Mouse (Mus musculus): ENCODE data around the gene Zfp729a. TPM values are rescaled to one million over a fixed set of nuclear protein-coding genes. Genes with fewer than 3 reads are reported as not detected.
"Not testable (repeated sequence)": the region's sequence is repeated elsewhere in the genome, so short reads cannot be mapped to it uniquely, and the experiment has no call there.

Gene Zfp729a
- 0.39 and 0.57 TPM in 2 replicates for polyA plus RNA-seq (2012; rRNA removed)

- DNase-seq (ENCODE audit: low read depth in 1 of 2, low spot score in 2 of 2) = peak; percentile 84 to 89
- under 1% methylated on average over 19 of the region's 19 CpGs for WGBS
- peak within 1 kb of the TSS; percentile 66 for H3K27ac ChIP-seq (ENCODE audit: insufficient read depth, low read length)
Measured at GRCm38 (mm10) chr13:67637294-67638007, at the start of gene Zfp729a, which contains the start of gene Gm49345. Gene Zfp729a, minus strand, starts transcription at chr13:67637791. Gene Gm49345, minus strand, starts transcription at chr13:67637769.

GRCm38 (mm10) chr13:67686971-67687370 lies 49.4 kb upstream of the Zfp729a start, which contains the start of gene Zfp738:
Gene Zfp738, minus strand, starts transcription at chr13:67687071.
- H3K4me1 ChIP-seq (ENCODE audit: control insufficient read depth, insufficient read depth, insufficient read length) = no peaks in the 10 kb centered on the region
- TF ChIP-seq CTCF (IDR thresholded peaks at IDR 0.05; ENCODE audit: extremely low read depth, insufficient read depth, insufficient read length, insufficient replicate concordance) (no peak), POLR2A (IDR thresholded peaks at IDR 0.05; ENCODE audit: low read depth, low read length) (no peak)
- H3K27ac ChIP-seq (ENCODE audit: insufficient read depth, low read length) = no peak within 1 kb of the TSS
- 82% methylated on average over 4 of the region's 4 CpGs for WGBS
- no peak within 1 kb of the TSS for H3K4me3 ChIP-seq (ENCODE audit: extremely low read depth, insufficient read depth, insufficient read length)
- H3K36me3 ChIP-seq (ENCODE audit: control insufficient read depth, insufficient read depth, low read length) = no peaks in the 10 kb centered on the region
- no peaks in the 10 kb centered on the region for H3K27me3 ChIP-seq (ENCODE audit: control insufficient read depth, insufficient read depth, low read length)
- no peak for DNase-seq (ENCODE audit: low read depth in 1 of 2, low spot score in 2 of 2)

More at GRCm38 (mm10) chr13:67637294-67638007, at the start of gene Zfp729a, which contains the start of gene Gm49345:
- TF ChIP-seq POLR2A (IDR thresholded peaks at IDR 0.05; ENCODE audit: low read depth, low read length) (no peak; the same call in 1 of the 2 replicates), CTCF (IDR thresholded peaks at IDR 0.05; ENCODE audit: extremely low read depth, insufficient read depth, insufficient read length, insufficient replicate concordance) (no peak)
- Histone ChIP-seq H3K36me3 (ENCODE audit: control insufficient read depth, insufficient read depth, low read length) (no peaks in the 10 kb centered on the region), H3K4me1 (ENCODE audit: control insufficient read depth, insufficient read depth, insufficient read length) (peaks cover 2% of the 10 kb centered on the region; the same call in 1 of the 2 replicates), H3K4me3 (ENCODE audit: extremely low read depth, insufficient read depth, insufficient read length) (peak within 1 kb of the TSS; percentile 90), H3K27me3 (ENCODE audit: control insufficient read depth, insufficient read depth, low read length) (no peaks in the 10 kb centered on the region)

- H3K27me3 ChIP-seq (ENCODE audit: control insufficient read depth, insufficient read depth, low read length); H3K36me3 ChIP-seq (ENCODE audit: control insufficient read depth, insufficient read depth, low read length); DNase-seq (ENCODE audit: low read depth in 1 of 2, low spot score in 2 of 2); H3K4me1 ChIP-seq (ENCODE audit: control insufficient read depth, insufficient read depth, insufficient read length); H3K27ac ChIP-seq (ENCODE audit: insufficient read depth, low read length); H3K4me3 ChIP-seq (ENCODE audit: extremely low read depth, insufficient read depth, insufficient read length): not testable (repeated sequence)
- 58% methylated on average over 2 of the region's 2 CpGs for WGBS
Measured at GRCm38 (mm10) chr13:67683841-67684240, 46.2 kb upstream of the Zfp729a start.

GRCm38 (mm10) chr13:67682959-67683735 lies 45.6 kb upstream of the Zfp729a start:
- H3K27me3 ChIP-seq (ENCODE audit: control insufficient read depth, insufficient read depth, low read length); H3K4me1 ChIP-seq (ENCODE audit: control insufficient read depth, insufficient read depth, insufficient read length); H3K36me3 ChIP-seq (ENCODE audit: control insufficient read depth, insufficient read depth, low read length); H3K27ac ChIP-seq (ENCODE audit: insufficient read depth, low read length): not testable (repeated sequence)
- H3K4me3 ChIP-seq (ENCODE audit: extremely low read depth, insufficient read depth, insufficient read length) = peak overlapping the region; percentile 72
- peak; percentile 73 to 82 for DNase-seq (ENCODE audit: low read depth in 1 of 2, low spot score in 2 of 2)
- peak; percentile 34; the same call in 1 of the 2 replicates for TF ChIP-seq POLR2A (IDR thresholded peaks at IDR 0.05; ENCODE audit: low read depth, low read length)
- 7% methylated on average over 16 of the region's 16 CpGs for WGBS

GRCm38 (mm10) chr13:67674902-67675301 lies 37.3 kb upstream of the Zfp729a start:
- WGBS = 80% methylated on average over 2 of the region's 2 CpGs
- Histone ChIP-seq H3K27me3 (ENCODE audit: control insufficient read depth, insufficient read depth, low read length) (no peaks in the 10 kb centered on the region), H3K36me3 (ENCODE audit: control insufficient read depth, insufficient read depth, low read length) (no peaks in the 10 kb centered on the region; the same call in 1 of the 2 replicates), H3K4me1 (ENCODE audit: control insufficient read depth, insufficient read depth, insufficient read length) (no peaks in the 10 kb centered on the region), H3K27ac (ENCODE audit: insufficient read depth, low read length) (no peak overlapping the region), H3K4me3 (ENCODE audit: extremely low read depth, insufficient read depth, insufficient read length) (no peak overlapping the region)
- DNase-seq (ENCODE audit: low read depth in 1 of 2, low spot score in 2 of 2) = no peak
- TF ChIP-seq POLR2A (IDR thresholded peaks at IDR 0.05; ENCODE audit: low read depth, low read length) (no peak), CTCF (IDR thresholded peaks at IDR 0.05; ENCODE audit: extremely low read depth, insufficient read depth, insufficient read length, insufficient replicate concordance) (no peak)

- no peak overlapping the region for H3K4me3 ChIP-seq (ENCODE audit: extremely low read depth, insufficient read depth, insufficient read length)
- H3K4me1 ChIP-seq (ENCODE audit: control insufficient read depth, insufficient read depth, insufficient read length) = no peaks in the 10 kb centered on the region
- no peak for TF ChIP-seq CTCF (IDR thresholded peaks at IDR 0.05; ENCODE audit: extremely low read depth, insufficient read depth, insufficient read length, insufficient replicate concordance)
- TF ChIP-seq POLR2A (IDR thresholded peaks at IDR 0.05; ENCODE audit: low read depth, low read length) = no peak
- no peak overlapping the region for H3K27ac ChIP-seq (ENCODE audit: insufficient read depth, low read length)
- 57% methylated on average over 3 of the region's 3 CpGs for whole genome bisulfite sequencing
- H3K27me3 ChIP-seq (ENCODE audit: control insufficient read depth, insufficient read depth, low read length) = no peaks in the 10 kb centered on the region
- H3K36me3 ChIP-seq (ENCODE audit: control insufficient read depth, insufficient read depth, low read length) = no peaks in the 10 kb centered on the region
- DNase-seq (ENCODE audit: low read depth in 1 of 2, low spot score in 2 of 2) = no peak
Measured at GRCm38 (mm10) chr13:67652496-67652895, 14.9 kb upstream of the Zfp729a start.

Measured in spleen, adult 2 months (tissue).